Mouse (Mus musculus) thymus, postnatal 10 days (tissue): ENCODE data around the gene Wdfy1.

Experiments
- DNase-seq, 2 experiments: peaks; one replicate each; pipeline ENCODE4 v3.0.0; 2021; ENCODE audit warnings: low spot score in 2 of 2

The Wdfy1 gene

DNA sequence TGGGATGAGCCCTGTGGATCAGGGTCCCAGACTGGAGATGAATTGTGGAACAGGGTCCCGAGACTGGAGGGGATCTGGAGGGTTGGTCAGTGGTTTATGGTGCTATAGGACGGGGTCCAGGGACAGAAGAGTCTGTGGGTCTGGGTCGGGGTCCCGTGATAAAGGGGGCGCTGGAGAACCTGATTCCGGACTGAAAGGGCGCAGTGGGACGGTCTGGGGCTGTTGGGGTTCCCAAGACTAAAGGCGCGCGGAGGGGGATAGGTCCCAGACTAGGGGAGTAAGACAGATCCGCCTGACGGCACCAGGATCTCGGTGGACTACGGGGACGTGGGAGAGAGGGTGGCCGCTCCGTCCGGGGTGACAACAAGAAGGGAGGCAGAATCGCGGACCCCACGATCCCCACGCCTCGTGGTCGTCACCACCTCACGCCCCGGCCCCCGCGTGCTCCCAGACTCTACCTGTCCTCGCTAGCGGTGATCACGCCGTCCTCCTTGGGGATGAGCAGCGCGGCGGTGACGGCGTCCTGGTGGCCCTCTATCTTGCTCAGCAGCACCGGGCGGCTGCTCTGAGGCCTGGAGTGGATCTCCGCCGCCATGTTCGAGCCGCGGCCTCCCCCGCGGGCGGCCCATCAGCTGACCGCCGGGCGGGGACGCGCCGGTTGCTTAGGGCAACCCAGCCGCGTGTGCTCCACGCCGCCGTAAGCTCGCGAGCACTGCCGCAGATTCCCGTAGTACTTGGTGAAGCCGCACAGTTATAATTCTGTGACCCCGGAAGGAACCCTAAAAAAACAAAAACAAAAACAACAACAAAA lies 14.6 kb downstream of the Wdfy1 start:
- DNase-seq, result peak; percentile 44 to 52

DNA sequence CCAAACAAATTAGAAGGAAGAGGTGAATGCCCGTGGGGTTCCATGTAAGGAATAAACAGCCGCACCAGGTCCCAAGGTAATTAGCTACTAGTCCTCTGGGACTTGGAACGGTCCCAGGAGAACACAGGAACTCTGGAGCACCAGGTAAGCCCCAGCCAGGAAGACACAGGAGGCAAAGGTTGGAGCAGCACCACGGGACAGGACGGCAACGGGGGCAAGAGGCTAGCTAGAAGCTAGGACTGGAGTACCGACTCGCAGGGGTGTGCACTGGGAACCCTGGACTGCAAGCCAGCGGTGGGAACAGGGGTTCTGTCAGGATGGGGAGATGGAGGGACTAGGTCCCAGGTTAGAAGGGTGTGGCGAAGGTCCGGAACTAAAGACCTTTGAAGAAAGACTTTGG lies 15.3 kb downstream of the Wdfy1 start:
- DNase-seq, result no peak

GRCm38 (mm10) chr1:79759436-79759972 lies 16.4 kb downstream of the Wdfy1 start:
- DNase-seq, result no peak

GRCm38 (mm10) chr1:79759006-79759405 lies 16.9 kb downstream of the Wdfy1 start:
- no peak for DNase-seq

- no peak for DNase-seq
Measured at GRCm38 (mm10) chr1:79757597-79757996, 18.3 kb downstream of the Wdfy1 start.

DNA sequence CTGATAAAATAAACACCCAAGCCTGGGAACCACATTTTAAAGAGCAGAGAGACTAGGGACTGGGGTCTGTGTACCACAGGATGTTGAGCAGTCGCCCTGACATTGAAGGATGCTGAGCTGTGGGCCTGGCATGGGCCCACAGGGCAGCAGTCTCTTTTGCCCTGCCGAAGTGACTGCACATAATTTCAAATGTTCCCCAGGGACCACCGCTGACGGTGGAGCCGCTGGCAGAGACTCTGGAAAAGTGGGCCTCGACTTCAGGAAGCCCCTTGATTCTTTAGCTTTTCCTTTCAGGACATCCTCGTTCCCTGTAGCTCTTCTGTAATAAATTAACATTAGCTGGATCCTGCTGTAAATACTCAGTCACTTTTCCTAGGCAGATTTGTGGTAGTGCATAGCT lies 18.8 kb downstream of the Wdfy1 start:
- no peak for DNase-seq

DNA sequence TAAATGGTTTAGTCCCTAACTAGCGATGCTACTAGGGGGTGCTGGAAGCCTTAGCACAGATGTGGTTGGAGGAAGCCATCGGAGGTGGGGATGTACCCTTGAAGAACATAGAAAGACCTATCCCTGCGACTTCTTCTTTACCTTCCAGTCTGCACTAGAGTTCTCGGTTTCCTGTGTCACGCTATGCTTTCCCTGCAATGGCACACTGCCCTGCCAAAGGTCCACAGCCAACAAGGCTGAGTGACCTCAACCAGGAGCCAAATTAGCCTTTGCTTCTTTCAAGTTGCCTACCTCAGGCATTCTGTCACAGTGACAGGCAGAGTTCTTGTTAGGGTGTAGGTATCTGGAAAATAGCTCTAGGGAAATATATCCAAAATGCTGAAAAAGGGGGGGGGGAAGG lies 19.5 kb downstream of the Wdfy1 start:
- no peak for DNase-seq

DNA sequence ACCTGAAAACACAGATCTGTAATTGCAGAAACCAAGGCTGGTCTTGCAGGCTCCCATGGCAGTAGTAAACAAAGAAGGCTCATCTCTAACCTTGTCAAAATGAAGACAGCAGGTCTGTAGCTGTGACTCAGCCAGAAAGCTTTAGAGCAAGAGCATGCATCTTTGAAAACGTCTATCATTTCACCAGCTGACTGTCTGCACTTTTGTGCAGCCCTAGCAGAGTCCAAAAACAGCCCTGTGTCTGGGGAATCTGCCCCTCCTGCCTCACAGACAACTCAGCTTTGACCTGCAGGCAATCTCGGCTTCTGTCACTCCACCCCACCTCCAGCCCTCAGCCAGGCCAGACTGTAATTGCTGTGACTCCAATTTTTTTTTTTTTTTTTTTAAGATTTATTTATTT lies 20.6 kb downstream of the Wdfy1 start:
- no peak for DNase-seq

GRCm38 (mm10) chr1:79754936-79755335 lies 21.0 kb downstream of the Wdfy1 start:
- DNase-seq, result no peak

GRCm38 (mm10) chr1:79753456-79753855 lies 22.5 kb downstream of the Wdfy1 start:
- no peak for DNase-seq

DNA sequence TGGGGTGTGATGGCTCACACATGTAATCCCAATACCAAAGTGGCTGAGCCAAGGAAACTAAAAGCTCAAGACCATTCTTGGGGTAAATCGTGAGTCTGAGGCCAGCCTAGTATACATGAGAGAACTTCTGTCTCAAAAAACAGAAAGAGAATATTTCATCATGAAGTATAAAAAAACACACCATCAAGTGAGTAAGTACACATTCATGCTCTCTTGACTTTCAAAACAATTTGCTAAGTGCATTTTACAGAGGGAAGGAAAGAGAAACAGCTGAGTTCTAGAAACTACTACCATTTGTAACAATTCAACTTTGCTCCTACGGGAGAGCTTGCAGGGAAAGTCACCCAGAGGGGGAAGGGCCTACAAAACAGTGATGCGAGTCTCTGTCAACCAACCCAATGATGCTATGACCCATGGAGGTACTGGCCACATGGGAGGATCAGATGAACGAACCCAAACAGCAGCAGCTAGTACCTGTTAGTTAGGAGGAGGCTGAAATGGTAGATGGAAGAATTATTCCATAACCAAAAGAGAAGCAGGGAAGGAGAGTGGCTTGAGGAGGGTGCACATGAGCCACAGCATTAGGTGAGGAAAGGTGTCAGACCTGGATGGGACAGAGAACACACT lies 23.1 kb downstream of the Wdfy1 start:
- no peak for DNase-seq

DNA sequence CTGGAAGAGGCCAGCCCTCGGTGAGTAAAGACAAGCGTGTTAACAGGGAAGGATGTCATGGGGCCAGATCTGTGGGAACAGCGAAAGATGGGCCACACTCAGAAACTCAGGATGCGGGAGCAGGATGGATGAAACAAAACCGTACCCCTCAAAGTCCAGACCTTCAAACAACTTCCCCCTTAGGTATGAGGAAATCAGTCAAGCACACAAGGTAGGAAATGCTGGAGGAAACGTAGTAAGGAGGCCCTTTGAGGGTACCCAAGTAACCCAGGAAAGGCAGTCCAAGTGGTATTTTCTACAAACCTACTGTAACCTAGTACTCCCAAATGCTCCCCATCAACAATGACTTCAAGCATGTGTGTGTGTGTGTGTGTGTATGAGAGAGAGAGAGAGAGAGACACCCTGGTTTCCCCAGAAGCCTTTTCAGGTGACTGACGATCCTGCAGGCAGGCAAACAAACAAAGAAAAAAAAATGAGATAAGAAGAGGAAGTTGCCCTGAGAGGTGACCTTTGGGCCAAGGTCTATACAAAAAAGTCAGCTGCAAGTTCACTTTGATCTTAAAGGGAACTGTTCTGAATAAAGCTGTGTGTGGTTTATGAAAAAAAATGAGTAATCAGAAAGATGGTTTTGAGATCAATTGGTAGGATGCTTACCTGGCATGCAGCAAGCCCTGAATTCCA lies 23.8 kb downstream of the Wdfy1 start:
- no peak for DNase-seq

- no peak for DNase-seq
Measured at GRCm38 (mm10) chr1:79751186-79751585, 24.8 kb downstream of the Wdfy1 start.

DNA sequence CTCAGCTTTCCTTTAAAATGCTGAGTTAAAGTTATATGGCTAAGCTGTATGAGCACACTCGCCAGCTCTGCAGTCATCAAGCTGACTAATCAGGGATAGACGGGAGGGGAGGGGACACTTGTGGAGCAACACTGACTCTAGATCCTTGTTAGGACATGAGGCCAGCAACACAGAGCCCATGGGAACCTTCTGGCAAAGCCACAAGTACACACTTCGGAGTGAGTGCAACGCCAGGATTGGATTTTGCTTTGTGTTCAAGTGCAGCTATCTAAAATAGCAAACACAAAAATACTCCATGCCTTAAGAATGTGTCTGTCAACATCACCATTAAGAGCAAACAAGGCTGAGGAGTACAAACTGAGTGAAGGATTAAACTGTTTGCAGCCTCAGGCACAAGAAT lies 29.9 kb downstream of the Wdfy1 start:
- no peak for DNase-seq

DNA sequence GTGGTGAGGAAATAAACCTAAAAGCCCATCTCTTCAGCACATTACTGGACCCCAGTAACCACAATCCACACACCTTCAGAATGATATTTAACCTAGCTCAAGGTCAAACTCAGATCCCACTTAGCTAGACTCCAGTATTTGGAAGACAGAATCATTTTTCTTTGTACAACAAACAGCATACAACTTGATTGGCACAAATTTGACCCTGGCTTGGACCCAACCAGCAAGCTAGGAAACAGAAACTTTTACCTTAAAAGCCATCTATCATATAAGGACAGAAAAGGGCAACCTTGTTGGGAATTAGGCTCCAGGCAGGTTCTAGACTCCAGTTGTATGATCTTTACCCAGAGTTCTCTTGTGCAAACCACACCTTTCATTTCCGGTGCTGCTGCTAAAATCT lies 32.6 kb downstream of the Wdfy1 start:
- DNase-seq, result no peak

- no peak for DNase-seq
Measured at GRCm38 (mm10) chr1:79742949-79743348, 33.0 kb downstream of the Wdfy1 start.

DNA sequence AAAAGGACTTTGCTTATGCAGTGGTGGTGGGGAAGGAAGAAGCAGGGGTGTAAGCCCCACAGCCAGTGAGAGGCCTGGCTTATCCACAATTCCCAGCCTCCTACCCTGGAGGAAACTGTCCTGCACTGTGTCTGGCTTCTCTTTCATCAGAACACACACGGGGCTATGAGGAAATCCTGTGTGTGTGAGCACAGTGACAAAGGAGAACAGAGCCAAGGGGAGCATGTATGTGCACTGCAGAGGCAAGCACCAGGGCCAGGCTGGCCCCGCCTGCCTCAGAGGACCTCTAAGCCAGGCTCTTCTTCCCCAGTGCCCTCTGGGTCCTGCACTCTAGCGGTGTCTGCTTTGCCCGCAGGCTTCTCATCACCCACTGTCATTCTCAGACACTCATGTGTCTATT lies 34.9 kb downstream of the Wdfy1 start:
- DNase-seq, result no peak

DNA sequence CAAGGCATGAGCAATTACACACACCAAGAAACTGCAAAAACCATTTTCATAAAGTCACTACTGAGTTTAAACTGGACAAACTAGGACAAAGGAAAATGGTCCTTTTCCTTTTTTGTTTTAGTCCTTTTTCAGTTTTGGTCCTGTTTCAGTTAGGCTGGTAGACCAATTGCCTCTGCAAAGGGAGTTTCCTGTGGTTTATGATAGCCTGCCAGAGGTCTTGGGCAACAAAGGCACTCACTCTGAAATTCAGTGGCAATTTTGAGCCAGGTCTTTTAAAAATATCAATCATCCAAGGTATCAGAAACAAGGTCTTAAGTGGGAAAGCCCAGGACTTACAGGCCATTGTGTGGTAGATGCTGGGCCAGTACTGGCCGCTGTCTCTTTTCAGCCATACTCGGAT lies 36.2 kb downstream of the Wdfy1 start:
- no peak for DNase-seq

DNA sequence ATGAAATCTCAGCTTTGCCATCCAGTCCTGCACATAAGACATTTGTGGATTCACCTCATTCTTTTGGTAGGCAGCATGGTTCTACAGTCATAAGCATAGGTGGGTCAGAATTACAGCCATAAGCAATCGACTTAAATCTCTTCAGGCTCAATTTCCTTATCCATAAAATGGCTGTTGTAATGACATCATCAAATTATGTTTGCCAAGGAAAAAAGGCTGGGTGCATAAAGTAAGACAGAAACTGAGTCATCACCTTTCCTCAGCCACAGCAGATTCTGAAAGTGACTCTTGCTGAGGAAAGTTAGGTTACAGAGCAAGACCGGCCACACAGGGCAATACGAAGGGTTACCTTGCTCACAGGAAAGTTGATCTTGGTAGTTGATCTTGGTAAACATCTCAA lies 39.5 kb downstream of the Wdfy1 start:
- DNase-seq, result no peak

GRCm38 (mm10) chr1:79734794-79735193 lies 41.1 kb downstream of the Wdfy1 start:
- no peak for DNase-seq

GRCm38 (mm10) chr1:79714152-79714923 lies 61.6 kb downstream of the Wdfy1 start:
- DNase-seq, result no peak

GRCm38 (mm10) chr1:79713081-79713480 lies 62.9 kb downstream of the Wdfy1 start:
- no peak for DNase-seq
